Mouse (Mus musculus) midbrain, embryonic 11.5 days (tissue): ENCODE measurements around the gene Slc23a4. TPM values are rescaled to one million over a fixed set of nuclear protein-coding genes. Genes with fewer than 3 reads are reported as not detected.

ENCODE experiments used
- ATAC-seq: fragments of 200-750 bp; cut with Nextera tagmentation; 2 replicates; pipeline ENCODE4 v1.8.0; 2017; ENCODE audit warnings: moderate TSS enrichment, moderate library complexity; ENCODE audit not compliant: low FRiP score
- DNase-seq: peaks from one replicate; pipeline ENCODE4 v3.0.0; 2015; ENCODE audit warnings: low spot score; ENCODE audit errors: missing footprints
- H3K27ac ChIP-seq: fragments of 300-500 bp; sonication (generic); 2 replicates; pipeline ENCODE4 v1.5.1; 2014; ENCODE audit warnings: low read depth, low read length
- H3K27me3 ChIP-seq: fragments of 300-500 bp; sonication (generic); 2 replicates; pipeline ENCODE4 v1.6.1; 2014; ENCODE audit warnings: mild to moderate bottlenecking, low read length, moderate library complexity, mixed read lengths; ENCODE audit not compliant: control insufficient read depth, insufficient read depth
- H3K36me3 ChIP-seq: fragments of 300-500 bp; sonication (generic); 2 replicates; pipeline ENCODE4 v1.6.1; 2014; ENCODE audit warnings: mild to moderate bottlenecking, low read length, moderate library complexity, mixed read lengths; ENCODE audit not compliant: control insufficient read depth, insufficient read depth
- H3K4me1 ChIP-seq: fragments of 300-500 bp; sonication (generic); 2 replicates; pipeline ENCODE4 v1.6.1; 2014; ENCODE audit warnings: low read length; ENCODE audit not compliant: control insufficient read depth, insufficient read depth
- H3K4me2 ChIP-seq: fragments of 300-500 bp; sonication (generic); 2 replicates; pipeline ENCODE4 v1.6.1; 2014; ENCODE audit warnings: mild to moderate bottlenecking, moderate library complexity
- H3K4me3 ChIP-seq: fragments of 300-500 bp; sonication (generic); 2 replicates; pipeline ENCODE4 v1.5.1; 2014; ENCODE audit warnings: low read depth, low read length
- H3K9ac ChIP-seq: fragments of 300-500 bp; sonication (generic); 2 replicates; pipeline ENCODE4 v1.6.1; 2014; ENCODE audit warnings: low read length
- H3K9me3 ChIP-seq: fragments of 300-500 bp; sonication (generic); 2 replicates; pipeline ENCODE4 v1.6.1; 2016; ENCODE audit warnings: low read length; ENCODE audit not compliant: control insufficient read depth
- WGBS: fragments of 180-500 bp; shearing (Covaris S2); extraction: QIAGEN DNeasy Blood & Tissue Kit; methylation state at CpG from one replicate; pipeline ENCODE4 v1.1.7; 2014; 5-methylcytosine and 5-hydroxymethylcytosine counted together
- polyA plus RNA-seq: library from polyadenylated mRNA; unstranded; fragments of >200 nt; fragmentation: Nextera tagmentation; extraction: Ambion mirVana; gene quantifications from 2 replicates; pipeline ENCODE4 v1.2.1, GENCODE M21; 2014

The Slc23a4 gene
- polyA plus RNA-seq, 1 experiment from 2014 or later = 0.34 TPM

- no peaks in the 10 kb centered on the region for H3K9me3 ChIP-seq
- no peaks in the 10 kb centered on the region for H3K27me3 ChIP-seq
- ATAC-seq (no peak), DNase-seq (no peak)
- H3K27ac ChIP-seq = no peak overlapping the region
- H3K36me3 ChIP-seq = no peaks in the 10 kb centered on the region
- H3K4me3 ChIP-seq = no peak overlapping the region
- no peak overlapping the region for H3K9ac ChIP-seq
- no peak overlapping the region for H3K4me2 ChIP-seq
- H3K4me1 ChIP-seq = no peaks in the 10 kb centered on the region
- 87% methylated on average over 7 of the region's 7 CpGs for WGBS
These were observed 36.7 kb downstream of the Slc23a4 start for GRCm38 (mm10) chr6:34951518-34951917.

- H3K36me3 ChIP-seq = no peaks in the 10 kb centered on the region
- H3K9me3 ChIP-seq = no peaks in the 10 kb centered on the region
- no peak overlapping the region; the same call in 1 of the 2 replicates for H3K9ac ChIP-seq
- no peaks in the 10 kb centered on the region for H3K4me1 ChIP-seq
- WGBS = 15% methylated on average over 11 of the region's 11 CpGs
- DNase-seq (no peak), ATAC-seq (no peak)
- H3K27ac ChIP-seq = no peak overlapping the region
- no peak overlapping the region for H3K4me3 ChIP-seq
- H3K27me3 ChIP-seq = no peaks in the 10 kb centered on the region
- peak overlapping the region; percentile 39 for H3K4me2 ChIP-seq
These were observed 39.7 kb downstream of the Slc23a4 start for GRCm38 (mm10) chr6:34948461-34948860.

GRCm38 (mm10) chr6:34946486-34947079 is 41.6 kb downstream of the Slc23a4 start:
- WGBS = 90% methylated on average over 1 of the region's 1 CpGs
- H3K9me3 ChIP-seq = no peaks in the 10 kb centered on the region
- H3K27ac ChIP-seq = no peak overlapping the region
- DNase-seq = peak; percentile 64
- H3K4me3 ChIP-seq = no peak overlapping the region
- no peak overlapping the region for H3K4me2 ChIP-seq
- ATAC-seq = no peak
- H3K36me3 ChIP-seq = no peaks in the 10 kb centered on the region
- H3K27me3 ChIP-seq = no peaks in the 10 kb centered on the region
- H3K9ac ChIP-seq = no peak overlapping the region
- H3K4me1 ChIP-seq = no peaks in the 10 kb centered on the region

GRCm38 (mm10) chr6:34943499-34943898 is 44.7 kb downstream of the Slc23a4 start:
- no peak overlapping the region for H3K27ac ChIP-seq
- no peak overlapping the region for H3K4me2 ChIP-seq
- 77% methylated on average over 5 of the region's 5 CpGs for WGBS
- no peaks in the 10 kb centered on the region for H3K36me3 ChIP-seq
- H3K4me1 ChIP-seq = no peaks in the 10 kb centered on the region
- H3K9ac ChIP-seq = no peak overlapping the region
- H3K4me3 ChIP-seq = no peak overlapping the region
- DNase-seq (peak; percentile 74), ATAC-seq (no peak)
- H3K9me3 ChIP-seq = no peaks in the 10 kb centered on the region
- H3K27me3 ChIP-seq = no peaks in the 10 kb centered on the region

- H3K36me3 ChIP-seq = no peaks in the 10 kb centered on the region
- H3K4me2 ChIP-seq = no peak overlapping the region
- H3K27me3 ChIP-seq = no peaks in the 10 kb centered on the region
- 91% methylated on average over 9 of the region's 9 CpGs for WGBS
- no peak overlapping the region for H3K9ac ChIP-seq
- no peak overlapping the region for H3K4me3 ChIP-seq
- no peak overlapping the region for H3K27ac ChIP-seq
- peak; percentile 28 for DNase-seq
- ATAC-seq = no peak
- no peaks in the 10 kb centered on the region for H3K4me1 ChIP-seq
- no peaks in the 10 kb centered on the region for H3K9me3 ChIP-seq
These were observed 45.8 kb downstream of the Slc23a4 start for GRCm38 (mm10) chr6:34942446-34942845.

GRCm38 (mm10) chr6:34941496-34941895 is 46.7 kb downstream of the Slc23a4 start:
- Histone ChIP-seq H3K27me3 (no peaks in the 10 kb centered on the region), H3K4me3 (no peak overlapping the region), H3K36me3 (no peaks in the 10 kb centered on the region), H3K4me2 (no peak overlapping the region), H3K9me3 (no peaks in the 10 kb centered on the region), H3K9ac (no peak overlapping the region), H3K4me1 (no peaks in the 10 kb centered on the region), H3K27ac (no peak overlapping the region)
- DNase-seq = no peak
- WGBS = 68% methylated on average over 2 of the region's 2 CpGs
- ATAC-seq = no peak

- Histone ChIP-seq H3K36me3 (no peaks in the 10 kb centered on the region), H3K27ac (no peak overlapping the region), H3K4me1 (no peaks in the 10 kb centered on the region), H3K4me2 (no peak overlapping the region), H3K4me3 (no peak overlapping the region), H3K27me3 (no peaks in the 10 kb centered on the region), H3K9me3 (no peaks in the 10 kb centered on the region), H3K9ac (no peak overlapping the region)
- 93% methylated on average over 8 of the region's 8 CpGs for WGBS
- DNase-seq (no peak), ATAC-seq (no peak)
These were observed 48.8 kb downstream of the Slc23a4 start for GRCm38 (mm10) chr6:34939451-34939850.

- no peak for ATAC-seq
- H3K27me3 ChIP-seq = no peaks in the 10 kb centered on the region
- no peak overlapping the region for H3K27ac ChIP-seq
- H3K4me1 ChIP-seq = no peaks in the 10 kb centered on the region
- 54% methylated on average over 4 of the region's 4 CpGs for WGBS
- no peak for DNase-seq
- no peaks in the 10 kb centered on the region for H3K9me3 ChIP-seq
- H3K36me3 ChIP-seq = no peaks in the 10 kb centered on the region
- H3K9ac ChIP-seq = no peak overlapping the region
- H3K4me2 ChIP-seq = no peak overlapping the region
- H3K4me3 ChIP-seq = no peak overlapping the region
These were observed 49.3 kb downstream of the Slc23a4 start for GRCm38 (mm10) chr6:34938929-34939325.

- no peaks in the 10 kb centered on the region for H3K27me3 ChIP-seq
- no peak overlapping the region for H3K9ac ChIP-seq
- WGBS = 77% methylated on average over 7 of the region's 7 CpGs
- H3K4me2 ChIP-seq = no peak overlapping the region
- H3K27ac ChIP-seq = no peak overlapping the region
- H3K4me1 ChIP-seq = no peaks in the 10 kb centered on the region
- no peak overlapping the region for H3K4me3 ChIP-seq
- no peak for DNase-seq
- ATAC-seq = no peak
- no peaks in the 10 kb centered on the region for H3K36me3 ChIP-seq
- no peaks in the 10 kb centered on the region for H3K9me3 ChIP-seq
These were observed 49.8 kb downstream of the Slc23a4 start for GRCm38 (mm10) chr6:34938280-34938928.
